Mouse (Mus musculus) lung, postnatal 0 days (tissue): ENCODE measurements around the gene Phb2.

Experiments
- CTCF ChIP-seq: IDR thresholded peaks from 2 replicates; pipeline ENCODE4 v1.5.1; 2016; ENCODE audit warnings: antibody characterized with exemption, mild to moderate bottlenecking
- EP300 ChIP-seq: IDR thresholded peaks from 2 replicates; pipeline ENCODE4 v1.6.1; 2016; ENCODE audit warnings: antibody characterized with exemption, mild to moderate bottlenecking, control low read depth

GRCm38 (mm10) chr6:124704417-124704816 is 7.7 kb upstream of the Phb2 start:
- TF ChIP-seq CTCF (no peak), EP300 (no peak)
